Mouse (Mus musculus) gastrocnemius, adult 18-20 months (tissue): ENCODE results near the gene Tekt3. TPM values are rescaled to one million over a fixed set of nuclear protein-coding genes. Genes with fewer than 3 reads are reported as not detected.

Experiments used
- DNase-seq: peaks from one replicate; pipeline ENCODE4 v3.0.0; 2021; ENCODE audit warnings: low spot score
- total RNA-seq, 2 experiments: library from RNA; stranded (reverse); gene quantifications; 2 replicates each; pipeline ENCODE4 v1.2.3; 2021

Gene Tekt3
- total RNA-seq, 2 experiments from 2014 or later = not detected

GRCm38 (mm10) chr11:63058375-63058952 lies 3.0 kb upstream of the Tekt3 start:
- no peak for DNase-seq

- no peak for DNase-seq
Observed at GRCm38 (mm10) chr11:63059911-63060310, 1.5 kb upstream of the Tekt3 start.

GRCm38 (mm10) chr11:63066526-63066925 lies 5.1 kb downstream of the Tekt3 start:
- DNase-seq = no peak

GRCm38 (mm10) chr11:63070081-63070480 lies 8.6 kb downstream of the Tekt3 start:
- DNase-seq = no peak

GRCm38 (mm10) chr11:63084536-63084935 lies 23.1 kb downstream of the Tekt3 start:
- DNase-seq = no peak

GRCm38 (mm10) chr11:63088672-63089071 lies 27.2 kb downstream of the Tekt3 start:
- no peak for DNase-seq

- no peak for DNase-seq
Observed at GRCm38 (mm10) chr11:63090210-63090609, 28.8 kb downstream of the Tekt3 start.

- no peak for DNase-seq
Observed at GRCm38 (mm10) chr11:63090986-63091385, 29.5 kb downstream of the Tekt3 start.

- DNase-seq = no peak
Observed at GRCm38 (mm10) chr11:63092271-63092670, 30.8 kb downstream of the Tekt3 start.

- DNase-seq = no peak
Observed at GRCm38 (mm10) chr11:63093601-63094000, 32.1 kb downstream of the Tekt3 start.

- no peak for DNase-seq
Observed at GRCm38 (mm10) chr11:63094496-63094895, 33.0 kb downstream of the Tekt3 start.

GRCm38 (mm10) chr11:63098016-63098415 lies 36.6 kb downstream of the Tekt3 start:
- no peak for DNase-seq

GRCm38 (mm10) chr11:63099390-63099789 lies 37.9 kb downstream of the Tekt3 start:
- no peak for DNase-seq

- DNase-seq = no peak
Observed at GRCm38 (mm10) chr11:63103256-63103655, 41.8 kb downstream of the Tekt3 start.

- DNase-seq = no peak
Observed at GRCm38 (mm10) chr11:63104026-63104425, 42.6 kb downstream of the Tekt3 start.

- DNase-seq = no peak
Observed at GRCm38 (mm10) chr11:63109230-63109775, 47.8 kb downstream of the Tekt3 start.

- no peak for DNase-seq
Observed at GRCm38 (mm10) chr11:63110329-63110728, 48.9 kb downstream of the Tekt3 start.

GRCm38 (mm10) chr11:63114807-63115641 lies 53.6 kb downstream of the Tekt3 start:
- DNase-seq = peak; percentile 73

GRCm38 (mm10) chr11:63116652-63117051 lies 55.2 kb downstream of the Tekt3 start:
- no peak for DNase-seq

- DNase-seq = no peak
Observed at GRCm38 (mm10) chr11:63117266-63117665, 55.8 kb downstream of the Tekt3 start.

GRCm38 (mm10) chr11:63119791-63120190 lies 58.3 kb downstream of the Tekt3 start:
- DNase-seq = peak; percentile 36

- DNase-seq = no peak
Observed at GRCm38 (mm10) chr11:63122249-63122648, 60.8 kb downstream of the Tekt3 start.
